Mouse (Mus musculus): ENCODE results near the gene Olfr106-ps. TPM values are rescaled to one million over a fixed set of nuclear protein-coding genes. Genes with fewer than 3 reads are reported as not detected.

Olfr106-ps gene
- total RNA-seq (2014; fragmentation: Nextera tagmentation) (not detected in 2 replicates), total RNA-seq (2017) (not detected in 2 replicates), polyA plus RNA-seq (2012) (not detected in 2 replicates)

- no peak for TF ChIP-seq GATA1 (IDR thresholded peaks at IDR 0.05; ENCODE audit: borderline replicate concordance, low read length)
- TF ChIP-seq CTCF (IDR thresholded peaks at IDR 0.05; ENCODE audit: low read depth, low read length), result no peak
- TF ChIP-seq POLR2AphosphoS5 (IDR thresholded peaks at IDR 0.05; ENCODE audit: insufficient replicate concordance, low read depth, low read length), result no peak
- no peak for TF ChIP-seq GATA2 (IDR thresholded peaks at IDR 0.05; ENCODE audit: borderline replicate concordance, low read depth, low read length)
- TF ChIP-seq TAL1 (conservative IDR thresholded peaks at IDR 0.05; ENCODE audit: low read depth, low read length), result no peak
- H3K4me3 ChIP-seq (ENCODE audit: low read depth, low read length), result no peak within 1 kb of the TSS
- DNase-seq (ENCODE audit: low spot score) (no peak), ATAC-seq (ENCODE audit: extremely low read depth, insufficient number of reproducible peaks, low FRiP score, poor library complexity, severe bottlenecking) (no peak)
- no peaks in the 10 kb centered on the region for H3K4me1 ChIP-seq (ENCODE audit: insufficient read depth, low read depth, low read length)
- H3K27me3 ChIP-seq (ENCODE audit: insufficient read depth, low read length), result no peaks in the 10 kb centered on the region
- H3K9me3 ChIP-seq (replicated peaks), result 0 out of 2 replicates have a peak, but pooled peaks cover 2% of the 10 kb centered on the region
- no peaks in the 10 kb centered on the region for H3K36me3 ChIP-seq (replicated peaks)
Observed at GRCm38 (mm10) chr17:37390093-37390492, at the start of gene Olfr106-ps. Gene Olfr106-ps, plus strand, starts transcription at chr17:37390393.

- Histone ChIP-seq H3K9me3 (replicated peaks) (no peaks in the 10 kb centered on the region), H3K4me3 (ENCODE audit: low read depth, low read length) (no peak within 1 kb of the TSS), H3K27me3 (ENCODE audit: insufficient read depth, low read length) (no peaks in the 10 kb centered on the region), H3K4me1 (ENCODE audit: insufficient read depth, low read depth, low read length) (no peaks in the 10 kb centered on the region), H3K36me3 (replicated peaks) (no peaks in the 10 kb centered on the region)
- ATAC-seq (ENCODE audit: extremely low read depth, insufficient number of reproducible peaks, low FRiP score, poor library complexity, severe bottlenecking), result no peak
- no peak for TF ChIP-seq POLR2AphosphoS5 (IDR thresholded peaks at IDR 0.05; ENCODE audit: insufficient replicate concordance, low read depth, low read length)
- no peak for DNase-seq (ENCODE audit: low spot score)
Observed at GRCm38 (mm10) chr17:37359282-37359681, 30.9 kb upstream of the Olfr106-ps start, which contains the start of gene Olfr104-ps. Gene Olfr104-ps, plus strand, starts transcription at chr17:37359582.

- DNase-seq (ENCODE audit: low spot score), result no peak
- Histone ChIP-seq H3K9me3 (replicated peaks) (no peaks in the 10 kb centered on the region; the same call in 1 of the 2 replicates), H3K4me1 (ENCODE audit: insufficient read depth, low read depth, low read length) (no peaks in the 10 kb centered on the region), H3K4me3 (ENCODE audit: low read depth, low read length) (no peak within 1 kb of the TSS), H3K27me3 (ENCODE audit: insufficient read depth, low read length) (no peaks in the 10 kb centered on the region), H3K36me3 (replicated peaks) (no peaks in the 10 kb centered on the region)
- no peak for ATAC-seq (ENCODE audit: extremely low read depth, insufficient number of reproducible peaks, low FRiP score, poor library complexity, severe bottlenecking)
- TF ChIP-seq CTCF (IDR thresholded peaks at IDR 0.05; ENCODE audit: low read depth, low read length), result no peak
- no peak for TF ChIP-seq GATA2 (IDR thresholded peaks at IDR 0.05; ENCODE audit: borderline replicate concordance, low read depth, low read length)
- no peak for TF ChIP-seq TAL1 (conservative IDR thresholded peaks at IDR 0.05; ENCODE audit: low read depth, low read length)
- no peak for TF ChIP-seq GATA1 (IDR thresholded peaks at IDR 0.05; ENCODE audit: borderline replicate concordance, low read length)
- TF ChIP-seq POLR2AphosphoS5 (IDR thresholded peaks at IDR 0.05; ENCODE audit: insufficient replicate concordance, low read depth, low read length), result no peak
Observed at GRCm38 (mm10) chr17:37378733-37379132, 11.5 kb upstream of the Olfr106-ps start, which contains the start of gene Olfr105-ps. Gene Olfr105-ps, plus strand, starts transcription at chr17:37379033.

GRCm38 (mm10) chr17:37398926-37399325, 8.7 kb downstream of the Olfr106-ps start, which contains the start of gene Olfr107:
Gene Olfr107, plus strand, starts transcription at chr17:37399226.
- H3K9me3 ChIP-seq (replicated peaks), result no peaks in the 10 kb centered on the region
- no peaks in the 10 kb centered on the region for H3K4me1 ChIP-seq (ENCODE audit: insufficient read depth, low read depth, low read length)
- no peaks in the 10 kb centered on the region for H3K27me3 ChIP-seq (ENCODE audit: insufficient read depth, low read length)
- H3K36me3 ChIP-seq (replicated peaks), result no peaks in the 10 kb centered on the region
- H3K4me3 ChIP-seq (ENCODE audit: low read depth, low read length), result no peak within 1 kb of the TSS
- ATAC-seq (ENCODE audit: extremely low read depth, insufficient number of reproducible peaks, low FRiP score, poor library complexity, severe bottlenecking) (no peak), DNase-seq (ENCODE audit: low spot score) (no peak)
- TF ChIP-seq GATA1 (IDR thresholded peaks at IDR 0.05; ENCODE audit: borderline replicate concordance, low read length), result no peak
- TF ChIP-seq POLR2AphosphoS5 (IDR thresholded peaks at IDR 0.05; ENCODE audit: insufficient replicate concordance, low read depth, low read length), result no peak
- TF ChIP-seq TAL1 (conservative IDR thresholded peaks at IDR 0.05; ENCODE audit: low read depth, low read length), result no peak
- TF ChIP-seq GATA2 (IDR thresholded peaks at IDR 0.05; ENCODE audit: borderline replicate concordance, low read depth, low read length), result no peak
- no peak for TF ChIP-seq CTCF (IDR thresholded peaks at IDR 0.05; ENCODE audit: low read depth, low read length)

GRCm38 (mm10) chr17:37413380-37413779, 23.2 kb downstream of the Olfr106-ps start:
- TF ChIP-seq POLR2AphosphoS5 (IDR thresholded peaks at IDR 0.05; ENCODE audit: insufficient replicate concordance, low read depth, low read length) (no peak), GATA2 (IDR thresholded peaks at IDR 0.05; ENCODE audit: borderline replicate concordance, low read depth, low read length) (no peak), TAL1 (conservative IDR thresholded peaks at IDR 0.05; ENCODE audit: low read depth, low read length) (no peak), CTCF (IDR thresholded peaks at IDR 0.05; ENCODE audit: low read depth, low read length) (no peak), GATA1 (IDR thresholded peaks at IDR 0.05; ENCODE audit: borderline replicate concordance, low read length) (no peak)
- H3K27me3 ChIP-seq (ENCODE audit: insufficient read depth, low read length), result no peaks in the 10 kb centered on the region
- H3K36me3 ChIP-seq (replicated peaks), result no peaks in the 10 kb centered on the region
- no peaks in the 10 kb centered on the region for H3K4me1 ChIP-seq (ENCODE audit: insufficient read depth, low read depth, low read length)
- H3K9me3 ChIP-seq (replicated peaks), result peaks cover 19% of the 10 kb centered on the region
- no peak for ATAC-seq (ENCODE audit: extremely low read depth, insufficient number of reproducible peaks, low FRiP score, poor library complexity, severe bottlenecking)
- no peak for DNase-seq (ENCODE audit: low spot score)
- H3K4me3 ChIP-seq (ENCODE audit: low read depth, low read length), result no peak overlapping the region

- Histone ChIP-seq H3K4me3 (ENCODE audit: low read depth, low read length) (no peak within 1 kb of the TSS), H3K27me3 (ENCODE audit: insufficient read depth, low read length) (no peaks in the 10 kb centered on the region), H3K9me3 (replicated peaks) (no peaks in the 10 kb centered on the region), H3K4me1 (ENCODE audit: insufficient read depth, low read depth, low read length) (no peaks in the 10 kb centered on the region), H3K36me3 (replicated peaks) (no peaks in the 10 kb centered on the region)
- TF ChIP-seq TAL1 (conservative IDR thresholded peaks at IDR 0.05; ENCODE audit: low read depth, low read length), result no peak
- TF ChIP-seq POLR2AphosphoS5 (IDR thresholded peaks at IDR 0.05; ENCODE audit: insufficient replicate concordance, low read depth, low read length), result no peak
- TF ChIP-seq GATA2 (IDR thresholded peaks at IDR 0.05; ENCODE audit: borderline replicate concordance, low read depth, low read length), result no peak
- no peak for TF ChIP-seq GATA1 (IDR thresholded peaks at IDR 0.05; ENCODE audit: borderline replicate concordance, low read length)
- TF ChIP-seq CTCF (IDR thresholded peaks at IDR 0.05; ENCODE audit: low read depth, low read length), result no peak
- no peak for ATAC-seq (ENCODE audit: extremely low read depth, insufficient number of reproducible peaks, low FRiP score, poor library complexity, severe bottlenecking)
- no peak for DNase-seq (ENCODE audit: low spot score)
Observed at GRCm38 (mm10) chr17:37445180-37445579, 55.0 kb downstream of the Olfr106-ps start, which contains the start of gene Olfr108. Gene Olfr108, plus strand, starts transcription at chr17:37445480.

Other genes starting within 250 kb of the Olfr106-ps start
Only the 20 nearest of the 25 such genes appear.
- not detected in 2 replicates for gene Olfr94, start 189.4 kb upstream of the Olfr106-ps start, total RNA-seq (2014; fragmentation: Nextera tagmentation)
- gene Olfr94, start 189.4 kb upstream of the Olfr106-ps start, total RNA-seq (2017), result 0.06 and 0.11 TPM in 2 replicates
- not detected in 2 replicates for gene Olfr94, start 189.4 kb upstream of the Olfr106-ps start, polyA plus RNA-seq (2012)
- not detected in 2 replicates for gene Olfr95, start 177.3 kb upstream of the Olfr106-ps start, total RNA-seq (2014; fragmentation: Nextera tagmentation)
- under 0.01 and 0.05 TPM in 2 replicates for gene Olfr95, start 177.3 kb upstream of the Olfr106-ps start, total RNA-seq (2017)
- not detected in 2 replicates for gene Olfr95, start 177.3 kb upstream of the Olfr106-ps start, polyA plus RNA-seq (2012)
- not detected in 2 replicates for gene Olfr96, start 170.2 kb upstream of the Olfr106-ps start, total RNA-seq (2014; fragmentation: Nextera tagmentation)
- 0.06 TPM in 1 of 2 replicates, not detected in the other for gene Olfr96, start 170.2 kb upstream of the Olfr106-ps start, total RNA-seq (2017)
- gene Olfr96, start 170.2 kb upstream of the Olfr106-ps start, polyA plus RNA-seq (2012), result not detected in 2 replicates
- not detected in 2 replicates for gene Olfr97, start 153.1 kb upstream of the Olfr106-ps start, total RNA-seq (2014; fragmentation: Nextera tagmentation)
- gene Olfr97, start 153.1 kb upstream of the Olfr106-ps start, total RNA-seq (2017), result 0.11 and 0.35 TPM in 2 replicates
- not detected in 2 replicates for gene Olfr97, start 153.1 kb upstream of the Olfr106-ps start, polyA plus RNA-seq (2012)
- not detected in 2 replicates for gene Olfr98, start 126.6 kb upstream of the Olfr106-ps start, total RNA-seq (2014; fragmentation: Nextera tagmentation)
- gene Olfr98, start 126.6 kb upstream of the Olfr106-ps start, total RNA-seq (2017), result not detected in 2 replicates
- gene Olfr98, start 126.6 kb upstream of the Olfr106-ps start, polyA plus RNA-seq (2012), result not detected in 2 replicates
- not detected in 2 replicates for gene H2-M3, start 120.2 kb upstream of the Olfr106-ps start, total RNA-seq (2014; fragmentation: Nextera tagmentation)
- not detected in 2 replicates for gene H2-M3, start 120.2 kb upstream of the Olfr106-ps start, total RNA-seq (2017)
- not detected in 2 replicates for gene H2-M3, start 120.2 kb upstream of the Olfr106-ps start, polyA plus RNA-seq (2012)
- not detected in 2 replicates for gene Olfr99, start 106.9 kb upstream of the Olfr106-ps start, total RNA-seq (2014; fragmentation: Nextera tagmentation)
- not detected in 2 replicates for gene Olfr99, start 106.9 kb upstream of the Olfr106-ps start, total RNA-seq (2017)
- gene Olfr99, start 106.9 kb upstream of the Olfr106-ps start, polyA plus RNA-seq (2012), result not detected in 2 replicates
- gene Olfr101, start 86.1 kb upstream of the Olfr106-ps start, total RNA-seq (2014; fragmentation: Nextera tagmentation), result not detected in 2 replicates
- gene Olfr101, start 86.1 kb upstream of the Olfr106-ps start, total RNA-seq (2017), result 0.05 and 0.12 TPM in 2 replicates
- not detected in 2 replicates for gene Olfr101, start 86.1 kb upstream of the Olfr106-ps start, polyA plus RNA-seq (2012)
- not detected in 2 replicates for gene Olfr102, start 73.3 kb upstream of the Olfr106-ps start, total RNA-seq (2014; fragmentation: Nextera tagmentation)
- 0.12 TPM in 1 of 2 replicates, not detected in the other for gene Olfr102, start 73.3 kb upstream of the Olfr106-ps start, total RNA-seq (2017)
- not detected in 2 replicates for gene Olfr102, start 73.3 kb upstream of the Olfr106-ps start, polyA plus RNA-seq (2012)
- gene Olfr103, start 50.7 kb upstream of the Olfr106-ps start, total RNA-seq (2014; fragmentation: Nextera tagmentation), result not detected in 2 replicates
- 0.05 TPM in 1 of 2 replicates, not detected in the other for gene Olfr103, start 50.7 kb upstream of the Olfr106-ps start, total RNA-seq (2017)
- gene Olfr103, start 50.7 kb upstream of the Olfr106-ps start, polyA plus RNA-seq (2012), result not detected in 2 replicates
- not detected in 2 replicates for gene Olfr104-ps, start 30.8 kb upstream of the Olfr106-ps start, total RNA-seq (2014; fragmentation: Nextera tagmentation)
- 0.06 and 0.16 TPM in 2 replicates for gene Olfr104-ps, start 30.8 kb upstream of the Olfr106-ps start, total RNA-seq (2017)
- not detected in 2 replicates for gene Olfr104-ps, start 30.8 kb upstream of the Olfr106-ps start, polyA plus RNA-seq (2012)
- not detected in 2 replicates for gene Olfr105-ps, start 11.4 kb upstream of the Olfr106-ps start, total RNA-seq (2014; fragmentation: Nextera tagmentation)
- gene Olfr105-ps, start 11.4 kb upstream of the Olfr106-ps start, total RNA-seq (2017), result 0.06 and 0.11 TPM in 2 replicates
- not detected in 2 replicates for gene Olfr105-ps, start 11.4 kb upstream of the Olfr106-ps start, polyA plus RNA-seq (2012)
- not detected in 2 replicates for gene Olfr107, start 8.8 kb downstream of the Olfr106-ps start, total RNA-seq (2014; fragmentation: Nextera tagmentation)
- 0.06 and 0.16 TPM in 2 replicates for gene Olfr107, start 8.8 kb downstream of the Olfr106-ps start, total RNA-seq (2017)
- gene Olfr107, start 8.8 kb downstream of the Olfr106-ps start, polyA plus RNA-seq (2012), result not detected in 2 replicates
- gene Olfr108, start 55.1 kb downstream of the Olfr106-ps start, total RNA-seq (2014; fragmentation: Nextera tagmentation), result not detected in 2 replicates
- gene Olfr108, start 55.1 kb downstream of the Olfr106-ps start, total RNA-seq (2017), result 0.11 TPM in 1 of 2 replicates, not detected in the other
- gene Olfr108, start 55.1 kb downstream of the Olfr106-ps start, polyA plus RNA-seq (2012), result not detected in 2 replicates
- gene Olfr109, start 68.5 kb downstream of the Olfr106-ps start, total RNA-seq (2014; fragmentation: Nextera tagmentation), result not detected in 2 replicates
- 0.05 and 0.06 TPM in 2 replicates for gene Olfr109, start 68.5 kb downstream of the Olfr106-ps start, total RNA-seq (2017)
- not detected in 2 replicates for gene Olfr109, start 68.5 kb downstream of the Olfr106-ps start, polyA plus RNA-seq (2012)
- not detected in 2 replicates for gene H2-M2, start 93.2 kb downstream of the Olfr106-ps start, total RNA-seq (2014; fragmentation: Nextera tagmentation)
- not detected in 2 replicates for gene H2-M2, start 93.2 kb downstream of the Olfr106-ps start, total RNA-seq (2017)
- not detected in 2 replicates for gene H2-M2, start 93.2 kb downstream of the Olfr106-ps start, polyA plus RNA-seq (2012)
- not detected in 2 replicates for gene Olfr110, start 102.1 kb downstream of the Olfr106-ps start, total RNA-seq (2014; fragmentation: Nextera tagmentation)
- gene Olfr110, start 102.1 kb downstream of the Olfr106-ps start, total RNA-seq (2017), result not detected in 2 replicates
- not detected in 2 replicates for gene Olfr110, start 102.1 kb downstream of the Olfr106-ps start, polyA plus RNA-seq (2012)
- not detected in 2 replicates for gene Olfr111, start 117.6 kb downstream of the Olfr106-ps start, total RNA-seq (2014; fragmentation: Nextera tagmentation)
- 0.12 TPM in 1 of 2 replicates, not detected in the other for gene Olfr111, start 117.6 kb downstream of the Olfr106-ps start, total RNA-seq (2017)
- not detected in 2 replicates for gene Olfr111, start 117.6 kb downstream of the Olfr106-ps start, polyA plus RNA-seq (2012)
- not detected in 2 replicates for gene Olfr112, start 179.1 kb downstream of the Olfr106-ps start, total RNA-seq (2014; fragmentation: Nextera tagmentation)
- gene Olfr112, start 179.1 kb downstream of the Olfr106-ps start, total RNA-seq (2017), result 0.05 and 0.12 TPM in 2 replicates
- not detected in 2 replicates for gene Olfr112, start 179.1 kb downstream of the Olfr106-ps start, polyA plus RNA-seq (2012)
- not detected in 2 replicates for gene Olfr113, start 187.3 kb downstream of the Olfr106-ps start, total RNA-seq (2014; fragmentation: Nextera tagmentation)
- 0.22 TPM in 1 of 2 replicates, not detected in the other for gene Olfr113, start 187.3 kb downstream of the Olfr106-ps start, total RNA-seq (2017)
- not detected in 2 replicates for gene Olfr113, start 187.3 kb downstream of the Olfr106-ps start, polyA plus RNA-seq (2012)

Measured in G1E (cell line).